Mouse (Mus musculus) bone marrow, adult 2 months (tissue): ENCODE measurements at regions not wholly inside any gene's neighbourhood (a gene's known extent, or its start where the extent isn't known, plus 50 kb on each side); places are given as distances from the start of the nearest gene placed in this dataset.
A peak's percentile ranks its signal among the peaks of the same experiment; 100 is the strongest.

Experiments
- H3K27ac ChIP-seq: fragments of 200-500 bp; 2 replicates; pipeline ENCODE4 v1.5.1; 2012; ENCODE audit warnings: low read depth, mild to moderate bottlenecking, control low read depth, inconsistent platforms, low read length; ENCODE audit not compliant: control insufficient read depth, poor library complexity, insufficient read depth
- H3K4me1 ChIP-seq: fragments of 200-500 bp; 2 replicates; pipeline ENCODE4 v1.6.1; 2011; ENCODE audit warnings: low read length; ENCODE audit not compliant: control insufficient read depth, insufficient read depth
- H3K4me3 ChIP-seq: fragments of 200-500 bp; replicated peaks from 2 replicates; pipeline ENCODE3; 2011; ENCODE audit warnings: mild to moderate bottlenecking, low read depth, low read length, control low read depth; ENCODE audit not compliant: control insufficient read depth
- CTCF ChIP-seq: fragments of 200-500 bp; IDR thresholded peaks from 2 replicates; pipeline ENCODE4 v1.5.1; 2011; ENCODE audit warnings: low read length, control low read depth; ENCODE audit not compliant: control insufficient read depth, insufficient read depth
- POLR2A ChIP-seq: fragments of 200-500 bp; IDR thresholded peaks from 2 replicates; pipeline ENCODE4 v1.6.1; 2011; ENCODE audit warnings: low read depth, mild to moderate bottlenecking, control low read depth, low read length, borderline replicate concordance; ENCODE audit not compliant: control insufficient read depth
- WGBS: fragments of 180-500 bp; shearing (Covaris S2); methylation state at CpG from one replicate; pipeline ENCODE4 v1.1.7; 2018; 5-methylcytosine and 5-hydroxymethylcytosine counted together

GRCm38 (mm10) chr10:126452057-126452622 is 449.0 kb downstream of the Atp23 start:
- Histone ChIP-seq H3K4me1 (no peaks in the 10 kb centered on the region), H3K27ac (no peak overlapping the region), H3K4me3 (no peak overlapping the region)
- no peak for TF ChIP-seq CTCF
- no peak for TF ChIP-seq POLR2A
- WGBS, result 83% methylated on average over 10 of the region's 10 CpGs

- no peak for TF ChIP-seq POLR2A
- TF ChIP-seq CTCF, result no peak
- Histone ChIP-seq H3K4me3 (no peak overlapping the region), H3K27ac (no peak overlapping the region), H3K4me1 (no peaks in the 10 kb centered on the region)
Measured at GRCm38 (mm10) chr10:126431222-126431621, 465.3 kb downstream of the Lrig3 start.

GRCm38 (mm10) chr10:126430346-126430745 is 464.4 kb downstream of the Lrig3 start:
- Histone ChIP-seq H3K27ac (no peak overlapping the region), H3K4me3 (no peak overlapping the region), H3K4me1 (no peaks in the 10 kb centered on the region)
- no peak for TF ChIP-seq CTCF
- TF ChIP-seq POLR2A, result no peak
- WGBS, result 86% methylated on average over 8 of the region's 8 CpGs

- WGBS, result 63% methylated on average over 1 of the region's 1 CpGs
- no peak overlapping the region for H3K27ac ChIP-seq
- TF ChIP-seq POLR2A (no peak), CTCF (no peak)
- no peak overlapping the region for H3K4me3 ChIP-seq
- no peaks in the 10 kb centered on the region for H3K4me1 ChIP-seq
Measured at GRCm38 (mm10) chr10:126429502-126429901, 463.5 kb downstream of the Lrig3 start.

- TF ChIP-seq POLR2A (no peak), CTCF (no peak)
- Histone ChIP-seq H3K4me1 (no peaks in the 10 kb centered on the region), H3K4me3 (no peak overlapping the region), H3K27ac (no peak overlapping the region)
- 72% methylated on average over 6 of the region's 6 CpGs for WGBS
Measured at GRCm38 (mm10) chr10:126422066-126422465, 456.1 kb downstream of the Lrig3 start.

GRCm38 (mm10) chr10:126413786-126414185 is 447.8 kb downstream of the Lrig3 start:
- TF ChIP-seq CTCF (no peak), POLR2A (no peak)
- H3K27ac ChIP-seq, result no peak overlapping the region
- no peaks in the 10 kb centered on the region for H3K4me1 ChIP-seq
- H3K4me3 ChIP-seq, result no peak overlapping the region
- WGBS, result 83% methylated on average over 7 of the region's 7 CpGs

GRCm38 (mm10) chr10:126392235-126392634 is 426.3 kb downstream of the Lrig3 start:
- Histone ChIP-seq H3K27ac (no peak overlapping the region), H3K4me1 (no peaks in the 10 kb centered on the region), H3K4me3 (no peak overlapping the region)
- TF ChIP-seq POLR2A, result no peak
- no peak for TF ChIP-seq CTCF
- WGBS, result 80% methylated on average over 2 of the region's 3 CpGs

- Histone ChIP-seq H3K27ac (no peak overlapping the region), H3K4me3 (no peak overlapping the region), H3K4me1 (no peaks in the 10 kb centered on the region)
- TF ChIP-seq POLR2A, result no peak
- no peak for TF ChIP-seq CTCF
- WGBS, result 72% methylated on average over 6 of the region's 6 CpGs
Measured at GRCm38 (mm10) chr10:126391770-126392169, 425.8 kb downstream of the Lrig3 start.

- WGBS, result 69% methylated on average over 3 of the region's 3 CpGs
- Histone ChIP-seq H3K4me1 (no peaks in the 10 kb centered on the region), H3K4me3 (no peak overlapping the region), H3K27ac (no peak overlapping the region)
- TF ChIP-seq POLR2A, result no peak
- TF ChIP-seq CTCF, result peak; percentile 42; the same call in 1 of the 2 replicates
Measured at GRCm38 (mm10) chr10:126386430-126386829, 420.5 kb downstream of the Lrig3 start.
